Mouse (Mus musculus): ENCODE measurements at regions not wholly inside any gene's neighbourhood (a gene's known extent, or its start where the extent isn't known, plus 50 kb on each side); places are given as distances from the start of the nearest gene placed in this dataset.

DNA sequence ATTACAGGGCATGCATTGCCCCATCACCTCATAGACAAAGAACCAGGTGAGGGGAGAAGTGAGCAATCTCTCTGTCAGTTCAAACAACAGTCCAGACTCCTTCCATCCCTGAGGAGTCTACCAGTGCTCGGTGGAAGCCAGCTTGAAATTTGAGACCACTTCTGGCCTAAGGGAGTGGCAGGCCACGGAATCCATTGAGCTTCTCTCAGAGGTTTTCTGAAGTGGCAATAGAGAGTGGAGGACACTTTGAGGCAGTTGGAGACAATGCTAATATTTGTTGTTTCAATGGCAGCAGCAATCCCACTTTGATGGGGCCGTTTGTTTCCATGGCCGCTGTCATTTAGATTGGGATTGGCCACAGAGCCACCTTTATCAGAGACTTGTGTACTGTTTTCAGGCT is 352.5 kb downstream of the Cbln4 start:
- TF ChIP-seq POLR2A (IDR thresholded peaks at IDR 0.05; ENCODE audit: insufficient read length, low read depth) (no peak), MYOD1 (IDR thresholded peaks at IDR 0.05; ENCODE audit: control insufficient read depth in 1 of 3, insufficient read length in 2 of 3, low read depth in 2 of 3) (no peak), POLR2AphosphoS2 (IDR thresholded peaks at IDR 0.05; ENCODE audit: insufficient read length, low read depth) (no peak), TCF12 (IDR thresholded peaks at IDR 0.05; ENCODE audit: insufficient read depth, poor library complexity, severe bottlenecking) (no peak)

Measured in myocyte (in vitro differentiated cells).